Mouse (Mus musculus): Measurements from ENCODE around the gene Gsto1. TPM values are rescaled to one million over a fixed set of nuclear protein-coding genes. Genes with fewer than 3 reads are reported as not detected.

Gene Gsto1
- total and polyA plus RNA-seq, 3 experiments, result 143 to 461 (median 190) TPM

GRCm38 (mm10) chr19:47884296-47885085 lies 29.7 kb downstream of the Gsto1 start:
- Histone ChIP-seq H3K36me3 (ENCODE audit: control insufficient read depth in 1 of 2, insufficient read depth in 2 of 2, low read length in 2 of 2) (peaks cover 0 to 2% of the 10 kb centered on the region in 2 experiments; a peak in 1 of 4 replicates), H3K9ac (ENCODE audit: control insufficient read depth, low read depth, low read length, poor library complexity, severe bottlenecking) (no peak overlapping the region), H3K27ac (ENCODE audit: control insufficient read depth, low read depth, low read length) (no peak overlapping the region), H3K4me1 (ENCODE audit: control insufficient read depth in 1 of 2, insufficient read depth in 2 of 2, low read length in 2 of 2) (0 out of 4 replicates have a peak, but pooled peaks cover 0 to 3% of the 10 kb centered on the region in 2 experiments), H3K79me2 (ENCODE audit: control insufficient read depth, insufficient read depth, low read length, poor library complexity) (no peaks in the 10 kb centered on the region), H3K27me3 (ENCODE audit: control insufficient read depth in 1 of 2, insufficient read depth in 2 of 2, low read length in 2 of 2) (peaks cover 0 to 2% of the 10 kb centered on the region in 2 experiments; a peak in 1 of 4 replicates), H3K9me3 (replicated peaks; ENCODE audit: insufficient read depth, low read length) (no peaks in the 10 kb centered on the region), H3K4me3 (ENCODE audit: control insufficient read depth in 1 of 2, insufficient read depth in 1 of 2, low read depth in 2 of 2, low read length in 2 of 2) (no peak overlapping the region)
- DNase-seq (ENCODE audit: low read depth, low spot score), result no peak
- no peak for TF ChIP-seq USF2 (IDR thresholded peaks at IDR 0.05; ENCODE audit: borderline replicate concordance in 1 of 2, insufficient read depth in 1 of 2, low read depth in 1 of 2, low read length in 2 of 2)

- TF ChIP-seq ZKSCAN1 (IDR thresholded peaks at IDR 0.05; ENCODE audit: low read depth, low read length) (no peak), ZNF384 (IDR thresholded peaks at IDR 0.05; ENCODE audit: low read depth, low read length) (no peak)
- Histone ChIP-seq H3K27ac (ENCODE audit: control insufficient read depth, low read depth, low read length) (no peak overlapping the region), H3K4me3 (ENCODE audit: control insufficient read depth in 1 of 2, insufficient read depth in 1 of 2, low read depth in 2 of 2, low read length in 2 of 2) (no peak overlapping the region), H3K79me2 (ENCODE audit: control insufficient read depth, insufficient read depth, low read length, poor library complexity) (no peaks in the 10 kb centered on the region), H3K9ac (ENCODE audit: control insufficient read depth, low read depth, low read length, poor library complexity, severe bottlenecking) (no peak overlapping the region), H3K36me3 (ENCODE audit: control insufficient read depth in 1 of 2, insufficient read depth in 2 of 2, low read length in 2 of 2) (peaks cover 0 to 2% of the 10 kb centered on the region in 2 experiments; a peak in 1 of 4 replicates), H3K4me1 (ENCODE audit: control insufficient read depth in 1 of 2, insufficient read depth in 2 of 2, low read length in 2 of 2) (0 out of 4 replicates have a peak, but pooled peaks cover 0 to 3% of the 10 kb centered on the region in 2 experiments), H3K9me3 (replicated peaks; ENCODE audit: insufficient read depth, low read length) (no peaks in the 10 kb centered on the region), H3K27me3 (ENCODE audit: control insufficient read depth in 1 of 2, insufficient read depth in 2 of 2, low read length in 2 of 2) (no peaks in the 10 kb centered on the region; a peak in 1 of 4 replicates)
- DNase-seq (ENCODE audit: low read depth, low spot score), result no peak
Measured at GRCm38 (mm10) chr19:47885191-47885743, 30.5 kb downstream of the Gsto1 start.

- Histone ChIP-seq H3K9ac (ENCODE audit: control insufficient read depth, low read depth, low read length, poor library complexity, severe bottlenecking) (no peak overlapping the region), H3K79me2 (ENCODE audit: control insufficient read depth, insufficient read depth, low read length, poor library complexity) (no peaks in the 10 kb centered on the region), H3K27me3 (ENCODE audit: control insufficient read depth in 1 of 2, insufficient read depth in 2 of 2, low read length in 2 of 2) (no peaks in the 10 kb centered on the region; a peak in 1 of 4 replicates), H3K4me3 (ENCODE audit: control insufficient read depth in 1 of 2, insufficient read depth in 1 of 2, low read depth in 2 of 2, low read length in 2 of 2) (no peak overlapping the region), H3K27ac (ENCODE audit: control insufficient read depth, low read depth, low read length) (no peak overlapping the region), H3K36me3 (ENCODE audit: control insufficient read depth in 1 of 2, insufficient read depth in 2 of 2, low read length in 2 of 2) (peaks cover 0 to 2% of the 10 kb centered on the region in 2 experiments; a peak in 1 of 4 replicates), H3K9me3 (replicated peaks; ENCODE audit: insufficient read depth, low read length) (no peaks in the 10 kb centered on the region), H3K4me1 (ENCODE audit: control insufficient read depth in 1 of 2, insufficient read depth in 2 of 2, low read length in 2 of 2) (0 out of 4 replicates have a peak, but pooled peaks cover 0 to 3% of the 10 kb centered on the region in 2 experiments)
- peak; percentile 41 for DNase-seq (ENCODE audit: low read depth, low spot score)
- TF ChIP-seq TBP (IDR thresholded peaks at IDR 0.05; ENCODE audit: low read depth, low read length), result no peak
- TF ChIP-seq CTCF (IDR thresholded peaks at IDR 0.05 in 2 of 3, conservative IDR thresholded peaks at IDR 0.05 in 1 of 3; ENCODE audit: control insufficient read depth in 1 of 3, insufficient read depth in 1 of 3, low read depth in 2 of 3, low read length in 3 of 3, poor library complexity in 1 of 3, severe bottlenecking in 1 of 3), result no peak
- peak; percentile 59 for TF ChIP-seq GATA1 (IDR thresholded peaks at IDR 0.05; ENCODE audit: low read depth, low read length)
- TF ChIP-seq KAT2A (conservative IDR thresholded peaks at IDR 0.05; ENCODE audit: low read depth, low read length), result no peak
- TF ChIP-seq USF1 (IDR thresholded peaks at IDR 0.05; ENCODE audit: low read depth, low read length), result no peak
- TF ChIP-seq EP300 (IDR thresholded peaks at IDR 0.05; ENCODE audit: low read depth in 1 of 2, low read length in 2 of 2), result 0 out of 4 replicates have a peak, but pooled peaks of 1 of the 2 experiments have one; percentile 26
- TF ChIP-seq POLR2A (IDR thresholded peaks at IDR 0.05; ENCODE audit: control insufficient read depth in 1 of 2, insufficient read depth in 1 of 2, low read depth in 1 of 2, low read length in 2 of 2, poor library complexity in 1 of 2), result no peak
- TF ChIP-seq TCF12 (IDR thresholded peaks at IDR 0.05; ENCODE audit: low read depth, low read length), result peak; percentile 39; the same call in 1 of the 2 replicates
- TF ChIP-seq RCOR1 (IDR thresholded peaks at IDR 0.05; ENCODE audit: low read depth, low read length), result peak; percentile 72
- no peak for TF ChIP-seq MXI1 (IDR thresholded peaks at IDR 0.05; ENCODE audit: low read depth, low read length)
Measured at GRCm38 (mm10) chr19:47885886-47886285, 31.1 kb downstream of the Gsto1 start.
